Mouse (Mus musculus): ENCODE data around the gene Snd1. TPM values are rescaled to one million over a fixed set of nuclear protein-coding genes. Genes with fewer than 3 reads are reported as not detected.

Snd1 gene
- polyA plus RNA-seq, 1 experiment from 2014 or later = 113 TPM

DNA sequence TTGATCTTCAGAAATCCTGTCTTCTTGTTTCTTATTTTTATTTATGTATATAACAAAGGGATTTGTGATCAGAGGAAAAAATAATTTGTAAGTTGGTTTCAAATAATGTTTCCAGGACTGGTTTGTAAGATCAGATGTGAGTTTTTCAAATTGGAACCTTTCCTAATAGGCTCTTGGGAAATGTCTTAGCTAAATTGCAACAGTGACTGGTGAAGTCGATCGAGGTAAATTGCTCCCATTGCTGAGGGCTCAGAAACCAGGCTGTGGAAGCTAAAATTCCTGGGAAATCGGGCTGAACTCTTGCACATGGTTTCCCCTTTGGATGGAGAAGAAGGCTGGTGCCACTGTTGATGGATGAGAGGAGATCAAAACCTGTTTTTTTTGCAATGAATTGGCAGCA is 111.9 kb downstream of the Snd1 start:
- Histone ChIP-seq H3K27me3 (no peaks in the 10 kb centered on the region), H3K4me3 (no peak overlapping the region), H3K27ac (no peak overlapping the region), H3K4me1 (no peaks in the 10 kb centered on the region), H3K9ac (no peak overlapping the region), H3K9me3 (replicated peaks) (no peaks in the 10 kb centered on the region), H3K4me2 (replicated peaks) (no peak overlapping the region), H3K36me3 (no peaks in the 10 kb centered on the region)
- no peak for ATAC-seq (ENCODE audit: low FRiP score)
- 82% methylated on average over 3 of the region's 3 CpGs for WGBS

DNA sequence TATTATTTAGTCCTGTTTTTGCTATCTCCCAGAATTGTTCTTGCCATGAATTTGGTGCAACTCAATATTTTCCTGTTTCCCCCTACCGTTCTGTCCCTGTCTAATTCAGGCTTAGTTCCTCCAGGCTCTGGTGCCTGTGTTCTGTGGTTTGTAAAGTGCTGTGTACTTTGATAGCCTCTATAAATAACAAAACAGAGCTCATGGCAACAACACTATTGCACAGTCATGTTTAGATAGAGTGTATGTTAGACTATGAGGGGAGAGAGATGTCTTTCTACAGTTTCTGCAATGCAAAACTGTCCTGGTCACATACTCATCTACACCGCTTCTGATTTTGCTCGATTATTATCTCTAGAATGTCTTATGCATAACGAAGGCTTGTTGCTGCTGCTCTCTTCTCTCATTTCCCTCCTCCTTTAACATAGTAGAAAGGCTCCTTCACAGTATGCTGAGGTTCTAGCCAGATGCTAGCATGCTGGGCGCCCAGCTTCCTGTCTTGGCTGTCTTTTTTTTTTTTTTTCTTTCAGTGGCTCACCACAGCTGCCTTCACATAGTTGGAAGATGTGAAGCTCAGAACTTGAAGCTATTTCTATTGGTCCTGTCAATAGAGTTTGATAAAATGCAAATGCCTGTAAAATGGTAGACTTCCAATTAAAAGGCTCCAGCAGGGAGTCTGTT is 113.7 kb downstream of the Snd1 start:
- Histone ChIP-seq H3K4me3 (no peak overlapping the region), H3K36me3 (no peaks in the 10 kb centered on the region), H3K27me3 (no peaks in the 10 kb centered on the region), H3K4me2 (replicated peaks) (no peak overlapping the region), H3K27ac (no peak overlapping the region), H3K4me1 (no peaks in the 10 kb centered on the region), H3K9ac (no peak overlapping the region), H3K9me3 (replicated peaks) (no peaks in the 10 kb centered on the region)
- 84% methylated on average over 5 of the region's 5 CpGs for WGBS
- ATAC-seq (ENCODE audit: low FRiP score) = no peak

DNA sequence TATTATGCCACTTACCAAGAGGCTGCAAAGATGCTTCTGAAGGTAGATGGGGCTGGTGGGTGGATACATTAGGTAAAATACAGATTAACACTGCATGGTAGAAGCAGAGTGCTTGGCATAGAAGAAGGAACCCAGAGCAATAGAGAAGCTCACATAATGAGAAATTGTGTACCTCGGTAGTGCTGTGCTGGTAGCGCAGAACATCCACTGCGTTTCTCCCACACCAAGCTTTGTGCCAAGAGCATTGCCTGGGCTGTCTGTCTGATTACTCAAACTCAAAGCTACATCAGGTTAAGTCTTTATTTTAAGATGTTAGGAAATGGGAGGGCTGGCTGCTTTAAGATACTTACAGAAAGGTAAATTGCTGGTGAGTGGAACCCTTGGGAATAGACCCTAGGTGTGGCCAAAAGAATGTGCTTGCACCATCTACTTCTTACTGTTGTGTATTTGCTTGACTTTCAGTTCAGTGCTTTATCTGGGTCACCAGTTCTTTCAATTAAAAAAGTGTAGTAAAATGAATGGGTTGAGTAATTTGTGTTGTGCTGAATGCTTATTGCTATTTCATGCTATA is 117.5 kb downstream of the Snd1 start:
- ATAC-seq (ENCODE audit: low FRiP score) = no peak
- Histone ChIP-seq H3K4me1 (no peaks in the 10 kb centered on the region), H3K36me3 (no peaks in the 10 kb centered on the region), H3K27me3 (no peaks in the 10 kb centered on the region), H3K9ac (no peak overlapping the region), H3K4me3 (no peak overlapping the region), H3K9me3 (replicated peaks) (no peaks in the 10 kb centered on the region), H3K27ac (no peak overlapping the region), H3K4me2 (replicated peaks) (no peak overlapping the region)
- WGBS = 98% methylated on average over 3 of the region's 3 CpGs

DNA sequence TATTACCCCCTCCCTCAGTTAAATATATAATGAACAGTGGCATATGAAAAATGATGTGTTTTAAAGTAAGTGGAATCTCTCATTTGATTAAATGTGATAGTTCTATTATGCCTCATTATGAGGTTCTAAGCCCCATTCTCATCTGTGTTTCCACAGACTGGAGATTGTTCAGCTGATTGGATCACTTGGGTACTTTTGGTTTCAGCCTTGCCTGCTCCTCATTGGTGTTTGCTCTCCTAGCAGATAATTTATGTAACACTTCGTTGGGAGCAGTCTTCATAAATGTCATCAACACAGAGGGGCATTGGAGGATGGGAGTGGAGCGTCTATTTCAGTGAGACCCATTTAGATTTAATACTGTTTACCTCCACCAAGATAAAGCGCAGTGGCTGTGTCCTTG is 118.8 kb downstream of the Snd1 start:
- no peaks in the 10 kb centered on the region for H3K27me3 ChIP-seq
- H3K4me1 ChIP-seq = no peaks in the 10 kb centered on the region
- no peak overlapping the region for H3K4me2 ChIP-seq (replicated peaks)
- H3K27ac ChIP-seq = no peak overlapping the region
- H3K36me3 ChIP-seq = no peaks in the 10 kb centered on the region
- no peak overlapping the region for H3K9ac ChIP-seq
- WGBS = 82% methylated on average over 3 of the region's 3 CpGs
- H3K4me3 ChIP-seq = no peak overlapping the region
- no peak for ATAC-seq (ENCODE audit: low FRiP score)
- H3K9me3 ChIP-seq (replicated peaks) = no peaks in the 10 kb centered on the region

DNA sequence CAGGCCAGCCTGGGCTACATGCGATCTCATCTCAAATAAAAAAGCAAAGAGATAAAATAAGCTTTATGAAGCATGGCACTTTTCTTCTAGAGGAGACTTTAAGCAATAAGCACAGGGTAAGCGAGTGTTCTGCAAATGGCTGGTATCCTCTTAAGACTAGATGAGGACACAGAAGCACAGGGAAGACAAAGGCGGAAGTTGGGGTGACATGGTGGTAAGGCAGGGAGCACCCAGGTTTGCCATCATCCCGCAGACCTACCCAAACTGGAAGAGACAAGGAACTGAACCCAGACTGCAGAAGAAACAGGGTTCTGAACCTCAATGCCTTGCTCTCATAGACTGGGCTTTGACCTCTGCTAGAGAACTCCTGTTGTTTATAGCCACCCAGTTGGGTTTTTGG is 119.8 kb downstream of the Snd1 start:
- Histone ChIP-seq H3K4me2 (replicated peaks) (no peak overlapping the region), H3K27me3 (no peaks in the 10 kb centered on the region), H3K9me3 (replicated peaks) (no peaks in the 10 kb centered on the region), H3K36me3 (no peaks in the 10 kb centered on the region), H3K4me3 (no peak overlapping the region), H3K4me1 (no peaks in the 10 kb centered on the region), H3K27ac (no peak overlapping the region), H3K9ac (no peak overlapping the region)
- WGBS = 96% methylated on average over 4 of the region's 4 CpGs
- ATAC-seq (ENCODE audit: low FRiP score) = no peak

DNA sequence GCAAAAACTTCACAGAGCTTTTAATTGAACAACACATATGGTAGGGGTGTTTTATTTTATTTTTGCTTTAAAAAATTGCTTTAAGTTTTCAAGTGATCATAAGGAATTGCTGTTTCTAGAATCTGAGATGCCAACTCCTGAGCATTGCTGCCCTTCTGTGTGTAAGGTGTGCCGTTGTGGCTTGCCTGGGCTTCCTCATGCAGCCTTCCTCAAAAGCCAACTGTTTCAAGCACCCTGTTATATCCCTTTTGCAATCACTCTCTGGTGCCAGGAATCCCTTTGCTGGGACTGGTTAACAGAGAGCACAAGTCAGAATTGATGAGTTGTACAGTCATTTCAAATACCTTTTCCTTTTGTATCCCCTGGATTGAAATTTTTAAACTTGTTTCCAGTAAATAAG is 120.3 kb downstream of the Snd1 start:
- Histone ChIP-seq H3K4me3 (no peak overlapping the region), H3K9me3 (replicated peaks) (no peaks in the 10 kb centered on the region), H3K27me3 (no peaks in the 10 kb centered on the region), H3K4me2 (replicated peaks) (no peak overlapping the region), H3K36me3 (no peaks in the 10 kb centered on the region), H3K27ac (no peak overlapping the region), H3K9ac (no peak overlapping the region), H3K4me1 (no peaks in the 10 kb centered on the region)
- 92% methylated on average over 1 of the region's 1 CpGs for WGBS
- ATAC-seq (ENCODE audit: low FRiP score) = no peak

DNA sequence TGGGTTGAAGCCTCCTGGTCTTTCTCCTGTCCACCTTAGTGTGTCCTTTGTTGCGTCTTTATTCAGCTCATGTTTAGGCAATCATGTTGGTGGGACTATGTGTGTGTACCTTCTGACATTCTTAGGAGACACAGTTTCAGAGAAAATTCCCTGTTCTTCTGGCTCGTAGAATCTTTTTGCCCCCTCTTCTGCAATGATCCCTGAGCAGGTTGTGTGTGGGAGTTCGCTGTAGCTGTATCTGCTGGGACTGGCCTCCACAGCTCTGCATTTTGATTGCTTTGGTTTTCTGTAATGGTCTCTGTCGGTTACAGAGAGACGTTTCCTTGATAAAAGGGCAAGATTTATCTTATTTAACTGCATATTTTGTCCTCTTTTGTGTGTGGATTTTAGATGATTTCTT is 122.3 kb downstream of the Snd1 start:
- Histone ChIP-seq H3K4me1 (no peaks in the 10 kb centered on the region), H3K4me3 (no peak overlapping the region), H3K4me2 (replicated peaks) (no peak overlapping the region), H3K9me3 (replicated peaks) (no peaks in the 10 kb centered on the region), H3K36me3 (no peaks in the 10 kb centered on the region), H3K9ac (no peak overlapping the region), H3K27ac (no peak overlapping the region), H3K27me3 (no peaks in the 10 kb centered on the region)
- ATAC-seq (ENCODE audit: low FRiP score) = no peak
- 93% methylated on average over 5 of the region's 5 CpGs for WGBS

DNA sequence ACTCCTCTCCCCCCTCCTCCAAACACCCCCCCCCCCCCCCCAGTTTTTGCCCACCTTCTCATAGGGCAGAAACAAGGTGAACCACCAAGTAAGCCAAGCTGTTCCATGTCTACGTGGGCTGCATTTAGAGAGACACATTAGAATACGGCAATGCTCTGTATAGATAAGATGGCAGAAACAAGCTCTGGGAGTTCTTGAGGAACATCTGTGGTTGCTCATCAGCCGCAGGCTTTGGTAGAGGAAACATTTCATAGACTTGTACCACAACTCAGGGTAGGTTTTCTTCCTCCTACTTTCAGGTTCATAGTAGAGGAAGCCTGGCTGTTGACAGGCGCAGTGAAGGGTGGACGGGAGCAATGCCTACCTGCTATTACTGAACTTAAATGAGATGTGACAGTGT is 124.2 kb downstream of the Snd1 start:
- H3K27ac ChIP-seq = no peak overlapping the region
- peaks cover 4% of the 10 kb centered on the region for H3K4me1 ChIP-seq
- no peak for ATAC-seq (ENCODE audit: low FRiP score)
- no peak overlapping the region for H3K9ac ChIP-seq
- no peaks in the 10 kb centered on the region for H3K9me3 ChIP-seq (replicated peaks)
- WGBS = 92% methylated on average over 5 of the region's 5 CpGs
- no peak overlapping the region for H3K4me3 ChIP-seq
- no peak overlapping the region for H3K4me2 ChIP-seq (replicated peaks)
- H3K36me3 ChIP-seq = no peaks in the 10 kb centered on the region
- no peaks in the 10 kb centered on the region for H3K27me3 ChIP-seq

DNA sequence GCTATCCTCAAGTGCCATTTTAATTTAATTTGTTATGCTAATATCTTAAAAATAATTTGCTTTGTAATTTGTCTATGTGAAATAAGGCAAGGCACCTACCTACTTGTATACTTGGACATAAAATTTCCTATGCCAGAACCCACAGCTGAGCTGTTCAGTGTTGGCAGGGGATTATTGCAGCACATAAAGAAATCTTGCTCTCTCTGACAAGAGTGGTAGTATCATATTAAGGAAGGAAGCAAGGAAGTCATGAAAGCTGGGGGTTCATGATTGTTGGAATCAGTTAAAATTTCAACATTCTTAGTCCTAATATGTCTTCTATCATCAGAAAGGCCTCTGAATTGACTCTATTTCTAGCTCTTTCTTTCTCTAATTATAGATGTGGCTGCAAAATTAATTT is 125.5 kb downstream of the Snd1 start:
- Histone ChIP-seq H3K27ac (no peak overlapping the region), H3K4me2 (replicated peaks) (no peak overlapping the region), H3K4me1 (peaks cover 4% of the 10 kb centered on the region), H3K9me3 (replicated peaks) (no peaks in the 10 kb centered on the region), H3K27me3 (no peaks in the 10 kb centered on the region), H3K4me3 (no peak overlapping the region), H3K9ac (no peak overlapping the region), H3K36me3 (no peaks in the 10 kb centered on the region)
- ATAC-seq (ENCODE audit: low FRiP score) = no peak

DNA sequence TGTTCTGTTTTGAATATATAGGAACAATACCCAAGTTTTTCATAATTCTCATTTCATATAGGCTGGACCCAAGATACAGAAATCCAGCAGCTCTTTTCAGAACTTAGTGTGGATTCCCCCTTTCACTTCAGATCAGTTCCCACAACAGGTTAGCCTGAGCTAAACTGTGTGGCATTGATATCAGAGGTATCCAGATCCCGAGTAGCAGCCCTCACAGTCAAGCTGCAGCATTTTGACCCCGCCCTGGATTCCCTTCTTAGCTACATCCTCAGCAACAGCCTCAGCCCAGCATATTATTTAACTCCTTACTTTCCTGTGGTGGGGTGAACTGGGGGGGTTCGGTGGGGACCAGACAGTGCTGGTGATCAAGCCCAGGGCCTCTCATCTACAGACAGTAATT is 128.5 kb downstream of the Snd1 start:
- ATAC-seq (ENCODE audit: low FRiP score) = no peak
- Histone ChIP-seq H3K27me3 (no peaks in the 10 kb centered on the region), H3K27ac (no peak overlapping the region)

DNA sequence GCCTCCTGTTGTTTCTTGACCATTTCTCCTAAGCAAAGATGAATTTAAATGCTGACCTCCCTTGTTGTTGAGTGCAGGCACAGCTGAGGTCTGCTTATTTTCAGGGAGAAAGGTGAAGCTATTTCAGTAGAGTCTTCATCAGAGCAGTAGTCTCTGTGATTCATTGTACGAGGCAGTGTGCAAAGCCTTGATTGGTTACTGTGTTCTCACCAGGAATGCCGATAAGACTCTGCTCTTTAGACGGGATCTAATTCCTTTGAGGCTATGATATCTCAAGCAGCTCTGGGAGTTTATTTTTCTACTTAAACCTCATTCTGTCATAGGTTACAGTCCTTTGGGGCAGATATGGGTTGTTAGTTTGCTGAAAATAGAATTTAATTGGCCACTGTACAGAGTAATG is 128.9 kb downstream of the Snd1 start:
- no peak for ATAC-seq (ENCODE audit: low FRiP score)
- Histone ChIP-seq H3K4me3 (no peak overlapping the region), H3K27ac (no peak overlapping the region), H3K9ac (no peak overlapping the region), H3K4me2 (replicated peaks) (no peak overlapping the region), H3K4me1 (peaks cover 4% of the 10 kb centered on the region), H3K27me3 (no peaks in the 10 kb centered on the region), H3K9me3 (replicated peaks) (no peaks in the 10 kb centered on the region), H3K36me3 (no peaks in the 10 kb centered on the region)
- WGBS = 64% methylated on average over 3 of the region's 3 CpGs

More for the DNA sequence above, 128.5 kb downstream of the Snd1 start:
- Histone ChIP-seq H3K4me3 (no peak overlapping the region), H3K4me1 (peaks cover 4% of the 10 kb centered on the region), H3K36me3 (no peaks in the 10 kb centered on the region), H3K4me2 (replicated peaks) (no peak overlapping the region), H3K9me3 (replicated peaks) (no peaks in the 10 kb centered on the region), H3K9ac (no peak overlapping the region)
- WGBS = 82% methylated on average over 3 of the region's 3 CpGs

DNA sequence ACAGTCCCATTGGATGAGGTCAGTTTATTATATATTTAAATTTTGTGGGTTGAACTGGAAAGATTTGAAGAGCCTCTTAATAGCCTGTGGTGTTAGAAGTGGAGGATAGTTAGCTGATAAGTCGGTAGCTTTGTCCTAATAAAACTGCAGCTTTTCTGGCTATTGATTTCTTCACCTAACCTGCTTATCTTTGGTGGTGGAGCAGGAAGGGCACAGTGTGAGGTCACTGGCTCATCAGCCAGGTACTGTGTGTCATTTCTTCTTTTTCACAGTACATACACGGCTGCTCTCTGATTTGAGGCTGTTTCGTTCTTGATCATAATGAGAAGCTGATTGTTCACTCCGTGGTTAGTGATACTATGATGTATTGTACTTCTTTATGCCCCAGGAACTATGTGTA is 134.4 kb downstream of the Snd1 start:
- no peaks in the 10 kb centered on the region for H3K36me3 ChIP-seq
- no peak overlapping the region for H3K27ac ChIP-seq
- 88% methylated on average over 4 of the region's 4 CpGs for WGBS
- no peak overlapping the region for H3K4me2 ChIP-seq (replicated peaks)
- H3K4me1 ChIP-seq = no peaks in the 10 kb centered on the region
- H3K9ac ChIP-seq = no peak overlapping the region
- H3K4me3 ChIP-seq = no peak overlapping the region
- no peaks in the 10 kb centered on the region for H3K9me3 ChIP-seq (replicated peaks)
- H3K27me3 ChIP-seq = no peaks in the 10 kb centered on the region
- ATAC-seq (ENCODE audit: low FRiP score) = no peak

DNA sequence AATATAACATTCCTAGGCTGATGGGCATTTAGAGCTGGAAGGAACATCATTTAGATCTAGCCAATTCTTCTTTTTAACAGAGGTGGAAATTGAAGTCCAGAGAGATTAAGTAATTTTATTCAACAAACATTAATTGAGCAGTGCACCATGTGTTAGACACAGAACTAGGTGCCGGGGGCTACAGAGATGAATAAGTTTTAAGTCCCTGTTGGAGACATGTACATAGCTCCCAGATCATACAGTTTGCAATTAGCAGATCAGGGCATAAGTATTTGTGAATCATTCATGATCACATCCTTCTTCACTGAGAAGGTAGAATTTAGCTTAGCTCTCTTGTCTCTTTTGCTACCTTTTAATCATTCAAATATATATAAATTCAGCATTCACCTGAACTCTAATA is 135.2 kb downstream of the Snd1 start:
- Histone ChIP-seq H3K9ac (no peak overlapping the region), H3K36me3 (no peaks in the 10 kb centered on the region), H3K4me2 (replicated peaks) (no peak overlapping the region), H3K4me3 (no peak overlapping the region), H3K27ac (no peak overlapping the region), H3K27me3 (no peaks in the 10 kb centered on the region), H3K9me3 (replicated peaks) (no peaks in the 10 kb centered on the region), H3K4me1 (no peaks in the 10 kb centered on the region)
- WGBS = 83% methylated on average over 1 of the region's 1 CpGs
- no peak for ATAC-seq (ENCODE audit: low FRiP score)
